Mouse (Mus musculus) thymus, postnatal 0 days (tissue): ENCODE measurements at regions not wholly inside any gene's neighbourhood (a gene's known extent, or its start where the extent isn't known, plus 50 kb on each side); places are given as distances from the start of the nearest gene placed in this dataset.

Experiments used
- DNase-seq: peaks from one replicate; pipeline ENCODE4 v3.0.0-alpha.2; 2015; ENCODE audit warnings: low spot score

- peak; percentile 35 for DNase-seq
Measured at GRCm38 (mm10) chr8:27677143-27678106, 230.0 kb downstream of the Poteg start.

GRCm38 (mm10) chr8:27679164-27679563, 231.7 kb downstream of the Poteg start:
- DNase-seq: peak; percentile 17

- no peak for DNase-seq
Measured at GRCm38 (mm10) chr8:27721988-27722387, 274.5 kb downstream of the Poteg start.

- no peak for DNase-seq
Measured at GRCm38 (mm10) chr8:27770296-27770695, 322.8 kb downstream of the Poteg start.

- DNase-seq: no peak
Measured at GRCm38 (mm10) chr8:27770803-27771202, 323.3 kb downstream of the Poteg start.

- DNase-seq: no peak
Measured at GRCm38 (mm10) chr8:27771250-27771649, 323.8 kb downstream of the Poteg start.

- DNase-seq: no peak
Measured at GRCm38 (mm10) chr8:27778982-27779381, 331.5 kb downstream of the Poteg start.
